Mouse (Mus musculus) ES-Bruce4 (cell line): Measurements from ENCODE around the gene Ppargc1a. TPM values are rescaled to one million over a fixed set of nuclear protein-coding genes. Genes with fewer than 3 reads are reported as not detected.

Experiments
- H3K27ac ChIP-seq: 2 replicates; pipeline ENCODE4 v1.5.1; 2012; ENCODE audit warnings: low read length, inconsistent platforms; ENCODE audit not compliant: insufficient read depth
- H3K27me3 ChIP-seq: 2 replicates; pipeline ENCODE4 v1.6.1; 2012; ENCODE audit warnings: mild to moderate bottlenecking, low read length, inconsistent platforms; ENCODE audit not compliant: control insufficient read depth, poor library complexity, insufficient read depth, severe bottlenecking
- H3K36me3 ChIP-seq: 2 replicates; pipeline ENCODE4 v1.6.1; 2012; ENCODE audit warnings: inconsistent platforms, mild to moderate bottlenecking, low read length, moderate library complexity; ENCODE audit not compliant: control insufficient read depth, poor library complexity, insufficient read depth, severe bottlenecking
- H3K4me1 ChIP-seq: one replicate; pipeline ENCODE4 v1.8.1; 2011; ENCODE audit warnings: low read length; ENCODE audit not compliant: control insufficient read depth, insufficient read depth
- H3K4me3 ChIP-seq: 2 replicates; pipeline ENCODE4 v1.5.1; 2011; ENCODE audit warnings: low read depth, mild to moderate bottlenecking, low read length
- H3K9ac ChIP-seq: 2 replicates; pipeline ENCODE4 v1.6.1; 2012; ENCODE audit warnings: low read depth, mild to moderate bottlenecking, inconsistent platforms; ENCODE audit not compliant: poor library complexity, severe bottlenecking
- H3K9me3 ChIP-seq: replicated peaks from 2 replicates; pipeline ENCODE4 v1.6.1; 2012; ENCODE audit warnings: mild to moderate bottlenecking, low read length, inconsistent platforms; ENCODE audit not compliant: control insufficient read depth, poor library complexity, insufficient read depth, severe bottlenecking
- CTCF ChIP-seq: IDR thresholded peaks from one replicate; pipeline ENCODE4 v1.8.1; 2011; ENCODE audit warnings: low read depth, low read length
- EP300 ChIP-seq: IDR thresholded peaks from 2 replicates; pipeline ENCODE4 v1.6.1; 2011; ENCODE audit warnings: low read depth, low read length; ENCODE audit not compliant: insufficient read depth
- POLR2A ChIP-seq: IDR thresholded peaks from one replicate; pipeline ENCODE4 v1.8.1; 2011; ENCODE audit warnings: low read length; ENCODE audit not compliant: insufficient read depth
- polyA plus RNA-seq: library from polyadenylated mRNA; stranded (reverse); fragments of >200 nt; gene quantifications from 2 replicates; pipeline ENCODE4 v1.2.4, GENCODE M21; 2011; ENCODE audit warnings: low read depth; ENCODE audit not compliant: missing spikeins, insufficient read depth, insufficient read length

Ppargc1a gene
- polyA plus RNA-seq, 1 experiment, result not detected

GRCm38 (mm10) chr5:51517440-51518187 lies 49.9 kb downstream of the Ppargc1a start:
- Histone ChIP-seq H3K27me3 (no peaks in the 10 kb centered on the region), H3K9me3 (no peaks in the 10 kb centered on the region), H3K27ac (no peak overlapping the region), H3K4me1 (no peaks in the 10 kb centered on the region), H3K36me3 (no peaks in the 10 kb centered on the region), H3K4me3 (no peak overlapping the region), H3K9ac (no peak overlapping the region)
- TF ChIP-seq CTCF (no peak), POLR2A (no peak), EP300 (no peak)

- TF ChIP-seq CTCF, result no peak
- TF ChIP-seq POLR2A, result no peak
- TF ChIP-seq EP300, result no peak
- no peak overlapping the region for H3K9ac ChIP-seq
- no peaks in the 10 kb centered on the region for H3K27me3 ChIP-seq
Measured at GRCm38 (mm10) chr5:51504654-51505053, 62.9 kb downstream of the Ppargc1a start.

DNA sequence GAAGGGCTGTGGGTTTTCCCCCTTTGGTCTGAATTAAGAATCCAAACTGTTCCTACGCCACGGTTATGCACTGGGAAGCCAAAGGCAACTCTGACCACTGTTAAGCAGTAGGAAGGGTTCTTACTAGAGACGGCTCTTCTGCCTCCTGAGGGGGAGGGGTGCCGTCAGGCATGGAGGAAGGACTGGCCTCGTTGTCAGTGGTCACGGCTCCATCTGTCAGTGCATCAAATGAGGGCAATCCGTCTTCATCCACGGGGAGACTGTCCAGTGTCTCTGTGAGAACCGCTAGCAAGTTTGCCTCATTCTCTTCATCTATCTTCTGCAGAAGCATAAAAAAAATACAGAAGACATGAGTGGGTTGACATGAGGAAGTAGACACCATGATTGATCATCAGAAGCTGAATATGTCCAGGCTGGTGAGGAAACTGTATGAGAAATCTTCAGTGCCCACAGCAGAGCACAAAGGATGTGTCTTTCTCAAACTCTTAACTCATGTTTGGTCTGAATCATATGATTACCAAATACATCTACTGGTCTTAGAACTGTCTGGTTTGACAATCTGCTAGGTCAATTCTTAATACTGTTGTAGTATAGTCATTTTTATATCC lies 69.5 kb downstream of the Ppargc1a start:
- H3K4me3 ChIP-seq, result no peak overlapping the region
- no peaks in the 10 kb centered on the region for H3K36me3 ChIP-seq
- no peak for TF ChIP-seq CTCF
- TF ChIP-seq POLR2A, result no peak
- no peak overlapping the region for H3K9ac ChIP-seq
- no peak overlapping the region for H3K27ac ChIP-seq
- no peaks in the 10 kb centered on the region for H3K9me3 ChIP-seq
- no peaks in the 10 kb centered on the region for H3K4me1 ChIP-seq
- H3K27me3 ChIP-seq, result no peaks in the 10 kb centered on the region; the same call in 1 of the 2 replicates

More at GRCm38 (mm10) chr5:51504654-51505053, 62.9 kb downstream of the Ppargc1a start:
- no peaks in the 10 kb centered on the region for H3K4me1 ChIP-seq
- H3K4me3 ChIP-seq, result no peak overlapping the region
- H3K9me3 ChIP-seq, result no peaks in the 10 kb centered on the region
- H3K27ac ChIP-seq, result no peak overlapping the region
- H3K36me3 ChIP-seq, result no peaks in the 10 kb centered on the region

DNA sequence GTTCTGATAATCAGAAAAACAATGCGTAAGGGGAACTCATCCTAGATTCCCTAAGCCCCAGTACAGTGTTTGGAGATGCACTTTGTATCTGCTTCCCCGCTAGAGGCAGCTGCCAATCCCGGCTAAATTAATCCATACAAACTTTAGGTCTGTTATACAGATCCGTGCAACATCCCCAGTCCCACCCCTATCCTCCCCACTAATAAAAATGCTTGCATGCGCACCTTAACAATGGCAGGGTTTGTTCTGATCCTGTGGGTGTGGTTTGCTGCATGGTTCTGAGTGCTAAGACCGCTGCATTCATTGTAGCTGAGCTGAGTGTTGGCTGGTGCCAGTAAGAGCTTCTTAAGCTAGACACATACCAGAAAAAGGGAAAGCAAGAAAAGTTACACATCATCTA lies 72.1 kb downstream of the Ppargc1a start:
- no peak overlapping the region for H3K27ac ChIP-seq
- no peaks in the 10 kb centered on the region for H3K4me1 ChIP-seq
- no peaks in the 10 kb centered on the region for H3K9me3 ChIP-seq
- H3K27me3 ChIP-seq, result no peaks in the 10 kb centered on the region; the same call in 1 of the 2 replicates
- H3K9ac ChIP-seq, result no peak overlapping the region
- no peak for TF ChIP-seq CTCF
- TF ChIP-seq POLR2A, result no peak
- no peak for TF ChIP-seq EP300
- no peak overlapping the region for H3K4me3 ChIP-seq
- H3K36me3 ChIP-seq, result no peaks in the 10 kb centered on the region

- no peak overlapping the region for H3K27ac ChIP-seq
- H3K36me3 ChIP-seq, result no peaks in the 10 kb centered on the region
- H3K4me1 ChIP-seq, result no peaks in the 10 kb centered on the region
- no peak overlapping the region for H3K9ac ChIP-seq
- no peak overlapping the region for H3K4me3 ChIP-seq
- H3K27me3 ChIP-seq, result no peaks in the 10 kb centered on the region; the same call in 1 of the 2 replicates
- TF ChIP-seq POLR2A (no peak), CTCF (no peak), EP300 (no peak)
- H3K9me3 ChIP-seq, result no peaks in the 10 kb centered on the region
Measured at GRCm38 (mm10) chr5:51494358-51494876, 73.1 kb downstream of the Ppargc1a start.

- Histone ChIP-seq H3K27ac (no peak overlapping the region), H3K9ac (no peak overlapping the region), H3K9me3 (no peaks in the 10 kb centered on the region), H3K4me3 (no peak overlapping the region), H3K4me1 (no peaks in the 10 kb centered on the region), H3K36me3 (no peaks in the 10 kb centered on the region), H3K27me3 (no peaks in the 10 kb centered on the region)
- TF ChIP-seq POLR2A, result no peak
- TF ChIP-seq CTCF, result no peak
- TF ChIP-seq EP300, result no peak
Measured at GRCm38 (mm10) chr5:51483768-51484167, 83.8 kb downstream of the Ppargc1a start.
